Comparison of ENCODE assay signal across 30 mouse cellular contexts in genomic region chr7:70178956-70179355, GRCm38 (mm10).
"Had no signal": no experiment of that assay in that cellular context is flagged by ENCODE, and none has a peak within 500 bp of the region (broad histone marks: within the 10 kb centered on the region; RNA-seq: fewer than 3 reads in every experiment).

No protein-coding gene starts in this region.

- H3K4me1 ChIP-seq: limb, embryonic 10.5 days; limb, embryonic 12.5 days; limb, embryonic 13.5 days; limb, embryonic 15.5 days; liver, embryonic 12.5 days; liver, embryonic 13.5 days; liver, embryonic 15.5 days; lung, embryonic 15.5 days; megakaryocyte, embryonic 14.5 days; midbrain, embryonic 10.5 days; midbrain, embryonic 12.5 days; midbrain, embryonic 15.5 days had no signal

- H3K4me3 ChIP-seq: limb, embryonic 10.5 days; limb, embryonic 12.5 days; limb, embryonic 13.5 days; limb, embryonic 15.5 days; liver, embryonic 12.5 days; liver, embryonic 13.5 days; liver, embryonic 15.5 days; lung, embryonic 15.5 days; megakaryocyte, embryonic 14.5 days; midbrain, embryonic 10.5 days; midbrain, embryonic 12.5 days; midbrain, embryonic 15.5 days; myocyte; neural tube, embryonic 12.5 days had no signal

- ATAC-seq: liver, embryonic 12.5 days; liver, postnatal 0 days; lung, postnatal 0 days; midbrain, embryonic 15.5 days; midbrain, embryonic 16.5 days had no signal

- H3K9me3 ChIP-seq: limb, embryonic 10.5 days; limb, embryonic 12.5 days; limb, embryonic 13.5 days; limb, embryonic 15.5 days; liver, embryonic 12.5 days; liver, embryonic 13.5 days; liver, embryonic 15.5 days; lung, embryonic 15.5 days; midbrain, embryonic 10.5 days; midbrain, embryonic 12.5 days; midbrain, embryonic 15.5 days; neural tube, embryonic 12.5 days had no signal

- H3K4me2 ChIP-seq: limb, embryonic 12.5 days; limb, embryonic 13.5 days; limb, embryonic 15.5 days; liver, embryonic 11.5 days; liver, embryonic 12.5 days; liver, embryonic 13.5 days; liver, embryonic 15.5 days; lung, embryonic 14.5 days; lung, embryonic 15.5 days; midbrain, embryonic 12.5 days; midbrain, embryonic 15.5 days; neural tube, embryonic 12.5 days had no signal

- H3K27ac ChIP-seq: limb, embryonic 10.5 days; limb, embryonic 12.5 days; limb, embryonic 13.5 days; limb, embryonic 15.5 days; liver, embryonic 12.5 days; liver, embryonic 13.5 days; liver, embryonic 14.5 days; liver, embryonic 15.5 days; lung, embryonic 15.5 days; macrophage; midbrain, embryonic 10.5 days; midbrain, embryonic 12.5 days; midbrain, embryonic 15.5 days; neural tube, embryonic 12.5 days had no signal

- H3K9ac ChIP-seq: limb, embryonic 12.5 days; limb, embryonic 13.5 days; limb, embryonic 15.5 days; liver, embryonic 12.5 days; liver, embryonic 13.5 days; liver, embryonic 14.5 days; liver, embryonic 15.5 days; liver, postnatal 0 days; lung, embryonic 14.5 days; lung, embryonic 15.5 days; midbrain, embryonic 12.5 days; midbrain, embryonic 15.5 days; neural tube, embryonic 12.5 days had no signal

- DNase-seq: left cerebral cortex, postnatal 4 days; liver; liver, embryonic 13.5 days; liver, postnatal 0 days; lung, adult 18-20 months; lung, adult 2 months; lung, embryonic 14.5 days; lung, postnatal 10 days; lung, postnatal 14 days; lung, postnatal 36 days; lung, postnatal 4 days; midbrain, embryonic 14.5 days had no signal

- H3K27me3 ChIP-seq: liver, embryonic 12.5 days; liver, embryonic 13.5 days; liver, embryonic 15.5 days; lung, embryonic 15.5 days; megakaryocyte, embryonic 14.5 days; neural tube, embryonic 12.5 days had no signal

- H3K36me3 ChIP-seq: limb, embryonic 10.5 days; limb, embryonic 12.5 days; limb, embryonic 13.5 days; limb, embryonic 15.5 days; liver, embryonic 12.5 days; liver, embryonic 13.5 days; liver, embryonic 15.5 days; lung, embryonic 15.5 days; midbrain, embryonic 10.5 days; midbrain, embryonic 12.5 days; midbrain, embryonic 15.5 days; neural tube, embryonic 12.5 days had no signal
